Mouse (Mus musculus) embryonic fibroblast, embryonic 13.5 days (primary cell): ENCODE measurements at regions not wholly inside any gene's neighbourhood (a gene's known extent, or its start where the extent isn't known, plus 50 kb on each side); places are given as distances from the start of the nearest gene placed in this dataset.

Experiments used
- CTCF ChIP-seq: IDR thresholded peaks from 2 replicates; pipeline ENCODE4 v1.5.1; 2011; ENCODE audit warnings: mild to moderate bottlenecking, control low read depth, low read length, moderate library complexity, borderline replicate concordance; ENCODE audit not compliant: insufficient read depth
- POLR2A ChIP-seq: IDR thresholded peaks from 2 replicates; pipeline ENCODE4 v1.6.1; 2011; ENCODE audit warnings: low read depth, mild to moderate bottlenecking, control low read depth, low read length, moderate library complexity

DNA sequence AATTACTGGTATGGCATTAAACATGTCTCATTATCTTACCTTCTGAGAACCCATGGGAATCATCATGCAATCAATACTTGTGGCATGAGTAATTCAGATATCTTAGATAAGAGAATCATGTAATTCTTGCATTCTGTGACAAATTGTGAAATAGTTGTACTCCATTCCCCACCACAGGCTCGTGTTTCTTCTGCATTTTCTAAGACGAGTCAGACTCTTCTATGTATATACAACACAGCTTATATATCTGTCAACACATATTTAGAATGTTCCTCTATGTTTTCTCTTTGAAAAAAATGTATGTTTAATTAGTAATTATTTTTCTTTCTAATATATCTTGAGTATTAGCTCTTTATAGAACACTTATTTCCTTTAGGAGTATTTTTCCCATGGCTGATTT lies 527.7 kb downstream of the Otol1 start:
- TF ChIP-seq CTCF (no peak), POLR2A (no peak)
